Mouse (Mus musculus) hindbrain, embryonic 13.5 days (tissue): ENCODE results near the gene Abtb2. TPM values are rescaled to one million over a fixed set of nuclear protein-coding genes. Genes with fewer than 3 reads are reported as not detected.

ENCODE experiments used
- ATAC-seq: fragments of 200-750 bp; cut with Nextera tagmentation; 2 replicates; pipeline ENCODE4 v1.8.0; 2017; ENCODE audit warnings: moderate TSS enrichment; ENCODE audit not compliant: low FRiP score
- H3K27ac ChIP-seq: fragments of 300-500 bp; sonication (generic); 2 replicates; pipeline ENCODE4 v1.5.1; 2015; ENCODE audit warnings: inconsistent platforms, mild to moderate bottlenecking, moderate library complexity
- H3K27me3 ChIP-seq: fragments of 300-500 bp; sonication (generic); 2 replicates; pipeline ENCODE4 v1.6.1; 2015; ENCODE audit warnings: mild to moderate bottlenecking, inconsistent platforms
- H3K36me3 ChIP-seq: fragments of 300-500 bp; sonication (generic); 2 replicates; pipeline ENCODE4 v1.6.1; 2015; ENCODE audit warnings: mild to moderate bottlenecking, inconsistent platforms
- H3K4me1 ChIP-seq: fragments of 300-500 bp; sonication (generic); replicated peaks from 2 replicates; pipeline ENCODE4 v1.6.1; 2015; ENCODE audit warnings: inconsistent platforms
- H3K4me2 ChIP-seq: fragments of 300-500 bp; sonication (generic); 2 replicates; pipeline ENCODE4 v1.6.1; 2015; ENCODE audit warnings: inconsistent platforms, mild to moderate bottlenecking, moderate library complexity
- H3K4me3 ChIP-seq: fragments of 300-500 bp; sonication (generic); 2 replicates; pipeline ENCODE4 v1.5.1; 2015; ENCODE audit warnings: mild to moderate bottlenecking, inconsistent platforms
- H3K9ac ChIP-seq: fragments of 300-500 bp; sonication (generic); 2 replicates; pipeline ENCODE4 v1.6.1; 2015; ENCODE audit warnings: mild to moderate bottlenecking, inconsistent platforms
- H3K9me3 ChIP-seq: fragments of 300-500 bp; sonication (generic); 2 replicates; pipeline ENCODE4 v1.6.1; 2016; ENCODE audit warnings: inconsistent platforms
- WGBS: fragments of 180-500 bp; shearing (Covaris S2); methylation state at CpG from one replicate; pipeline ENCODE4 v1.1.7; 2015; 5-methylcytosine and 5-hydroxymethylcytosine counted together
- polyA plus RNA-seq: library from polyadenylated mRNA; unstranded; fragments of >200 nt; fragmentation: Nextera tagmentation; extraction: Ambion mirVana; gene quantifications from 2 replicates; pipeline ENCODE4 v1.2.1, GENCODE M21; 2015

The Abtb2 gene
- polyA plus RNA-seq, 1 experiment from 2014 or later = 10.9 TPM

DNA sequence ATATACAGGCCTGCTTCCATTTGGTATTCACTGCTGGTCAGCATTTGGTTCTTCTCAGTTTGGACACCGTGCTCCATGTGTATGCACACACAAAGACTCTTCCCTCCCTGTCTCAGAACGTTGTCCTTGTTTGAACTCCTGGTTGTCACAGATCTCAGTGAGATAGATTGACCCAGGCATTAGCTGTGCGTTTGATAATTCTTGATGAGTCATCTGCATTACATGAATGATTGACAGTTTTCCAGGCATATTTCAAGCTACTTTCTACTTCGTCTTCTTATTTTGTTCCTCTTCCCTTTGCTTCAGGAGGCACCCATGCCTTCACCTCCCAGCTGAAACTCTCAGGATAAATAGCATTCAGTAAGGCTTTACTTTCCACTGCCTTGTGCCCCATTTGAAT lies 107.5 kb downstream of the Abtb2 start:
- 89% methylated on average over 4 of the region's 4 CpGs for WGBS
- no peak overlapping the region for H3K4me3 ChIP-seq
- peaks cover 33% of the 10 kb centered on the region for H3K4me1 ChIP-seq
- H3K27me3 ChIP-seq = 0 out of 2 replicates have a peak, but pooled peaks cover 3% of the 10 kb centered on the region
- no peak overlapping the region for H3K9ac ChIP-seq
- H3K4me2 ChIP-seq = no peak overlapping the region
- H3K36me3 ChIP-seq = no peaks in the 10 kb centered on the region
- no peaks in the 10 kb centered on the region for H3K9me3 ChIP-seq
- ATAC-seq = no peak
- H3K27ac ChIP-seq = no peak overlapping the region

GRCm38 (mm10) chr2:103675391-103675790 lies 109.3 kb downstream of the Abtb2 start:
- 0 out of 2 replicates have a peak, but pooled peaks cover 3% of the 10 kb centered on the region for H3K27me3 ChIP-seq
- H3K36me3 ChIP-seq = no peaks in the 10 kb centered on the region
- peaks cover 15% of the 10 kb centered on the region for H3K4me1 ChIP-seq
- no peak overlapping the region for H3K27ac ChIP-seq
- H3K9me3 ChIP-seq = no peaks in the 10 kb centered on the region
- no peak overlapping the region for H3K4me2 ChIP-seq
- 95% methylated on average over 5 of the region's 5 CpGs for WGBS
- H3K9ac ChIP-seq = no peak overlapping the region
- H3K4me3 ChIP-seq = no peak overlapping the region
- no peak for ATAC-seq

- H3K9me3 ChIP-seq = no peaks in the 10 kb centered on the region
- 0 out of 2 replicates have a peak, but pooled peaks cover 3% of the 10 kb centered on the region for H3K27me3 ChIP-seq
- no peak overlapping the region for H3K4me3 ChIP-seq
- H3K27ac ChIP-seq = no peak overlapping the region
- no peak overlapping the region for H3K4me2 ChIP-seq
- peaks cover 14% of the 10 kb centered on the region for H3K4me1 ChIP-seq
- ATAC-seq = no peak
- no peak overlapping the region for H3K9ac ChIP-seq
- 71% methylated on average over 2 of the region's 2 CpGs for WGBS
- no peaks in the 10 kb centered on the region for H3K36me3 ChIP-seq
Observed at GRCm38 (mm10) chr2:103676808-103677207, 110.7 kb downstream of the Abtb2 start.

GRCm38 (mm10) chr2:103677614-103678369 lies 111.7 kb downstream of the Abtb2 start:
- Histone ChIP-seq H3K9ac (no peak overlapping the region), H3K27me3 (0 out of 2 replicates have a peak, but pooled peaks cover 3% of the 10 kb centered on the region), H3K36me3 (no peaks in the 10 kb centered on the region), H3K4me1 (peaks cover 22% of the 10 kb centered on the region), H3K9me3 (no peaks in the 10 kb centered on the region), H3K27ac (no peak overlapping the region), H3K4me3 (no peak overlapping the region), H3K4me2 (no peak overlapping the region)
- no peak for ATAC-seq
- WGBS = 75% methylated on average over 7 of the region's 7 CpGs

DNA sequence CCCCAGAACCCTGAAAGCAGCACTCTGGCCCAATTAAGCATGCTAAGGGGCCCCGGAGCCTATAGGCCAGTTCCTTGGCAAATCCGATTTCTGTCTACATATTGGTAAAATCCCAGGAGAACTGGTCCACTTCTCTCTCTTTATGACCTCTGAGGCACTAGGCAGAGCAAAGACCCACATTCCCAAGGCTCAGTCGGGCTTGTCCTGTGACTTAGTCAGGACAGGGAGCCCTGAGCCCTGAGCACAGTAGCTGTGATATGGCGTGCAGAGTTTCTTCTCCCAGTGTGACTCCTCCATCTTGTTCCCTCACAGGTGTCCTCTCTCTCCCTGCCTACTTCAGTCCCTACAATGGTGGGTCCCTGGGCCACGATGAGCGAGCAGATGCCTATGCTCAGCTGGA lies 112.3 kb downstream of the Abtb2 start:
- H3K4me3 ChIP-seq = no peak overlapping the region
- peaks cover 27% of the 10 kb centered on the region for H3K4me1 ChIP-seq
- no peak overlapping the region for H3K9ac ChIP-seq
- no peak overlapping the region for H3K27ac ChIP-seq
- H3K4me2 ChIP-seq = no peak overlapping the region
- no peaks in the 10 kb centered on the region for H3K36me3 ChIP-seq
- no peaks in the 10 kb centered on the region for H3K9me3 ChIP-seq
- 0 out of 2 replicates have a peak, but pooled peaks cover 3% of the 10 kb centered on the region for H3K27me3 ChIP-seq
- WGBS = 85% methylated on average over 6 of the region's 6 CpGs
- no peak for ATAC-seq

DNA sequence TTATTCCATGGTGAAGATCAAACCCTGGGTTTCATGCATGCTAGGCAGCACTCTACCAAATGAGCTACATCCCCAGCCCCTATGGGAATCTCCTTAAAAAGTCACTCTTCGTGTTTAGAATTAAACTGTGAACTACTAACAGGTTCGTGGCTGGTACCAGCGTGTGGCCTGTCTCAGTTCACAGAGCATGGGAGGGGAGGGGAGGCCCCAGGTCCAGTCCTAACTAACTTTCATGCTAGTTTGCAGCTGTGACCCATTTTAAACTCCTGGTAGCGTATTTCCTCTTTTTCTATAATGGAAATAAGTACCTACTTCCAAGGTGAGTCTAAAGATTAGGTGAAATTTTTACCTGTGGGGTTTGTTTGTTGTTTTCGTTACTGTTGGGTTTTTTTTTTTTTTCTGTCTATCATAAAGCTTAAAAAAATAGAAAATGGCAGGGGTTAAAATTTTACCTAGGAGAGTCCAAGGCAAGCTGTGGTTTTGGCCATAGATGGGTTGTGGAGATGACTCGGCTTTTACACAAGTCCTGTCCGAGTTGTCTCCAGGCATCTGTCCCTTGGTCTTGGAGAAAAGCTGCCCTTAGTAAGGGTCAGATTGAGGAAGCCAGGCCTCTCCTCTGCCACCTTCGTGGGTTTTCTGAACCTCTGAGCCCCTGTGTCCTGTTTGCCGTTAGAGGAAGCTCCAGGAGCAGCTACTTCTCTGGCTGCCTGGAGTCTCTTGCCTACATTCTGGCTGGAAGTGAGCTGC lies 114.4 kb downstream of the Abtb2 start:
- ATAC-seq = no peak
- H3K4me2 ChIP-seq = no peak overlapping the region
- H3K9ac ChIP-seq = no peak overlapping the region
- no peak overlapping the region for H3K27ac ChIP-seq
- H3K4me1 ChIP-seq = peaks cover 27% of the 10 kb centered on the region
- no peaks in the 10 kb centered on the region for H3K36me3 ChIP-seq
- 82% methylated on average over 9 of the region's 9 CpGs for WGBS
- H3K27me3 ChIP-seq = 0 out of 2 replicates have a peak, but pooled peaks cover 3% of the 10 kb centered on the region
- no peak overlapping the region for H3K4me3 ChIP-seq
- no peaks in the 10 kb centered on the region for H3K9me3 ChIP-seq

- Histone ChIP-seq H3K4me3 (no peak overlapping the region), H3K9ac (no peak overlapping the region), H3K4me2 (no peak overlapping the region), H3K9me3 (no peaks in the 10 kb centered on the region), H3K27ac (no peak overlapping the region), H3K27me3 (0 out of 2 replicates have a peak, but pooled peaks cover 3% of the 10 kb centered on the region), H3K4me1 (peaks cover 26% of the 10 kb centered on the region), H3K36me3 (no peaks in the 10 kb centered on the region)
- WGBS = 91% methylated on average over 5 of the region's 5 CpGs
- ATAC-seq = no peak
Observed at GRCm38 (mm10) chr2:103681149-103681548, 115.0 kb downstream of the Abtb2 start.

GRCm38 (mm10) chr2:103682261-103682722 lies 116.2 kb downstream of the Abtb2 start:
- Histone ChIP-seq H3K27ac (no peak overlapping the region), H3K9ac (no peak overlapping the region), H3K4me2 (no peak overlapping the region), H3K27me3 (0 out of 2 replicates have a peak, but pooled peaks cover 3% of the 10 kb centered on the region), H3K4me3 (no peak overlapping the region), H3K9me3 (no peaks in the 10 kb centered on the region), H3K4me1 (peaks cover 20% of the 10 kb centered on the region), H3K36me3 (no peaks in the 10 kb centered on the region)
- ATAC-seq = no peak
- 75% methylated on average over 9 of the region's 9 CpGs for WGBS

DNA sequence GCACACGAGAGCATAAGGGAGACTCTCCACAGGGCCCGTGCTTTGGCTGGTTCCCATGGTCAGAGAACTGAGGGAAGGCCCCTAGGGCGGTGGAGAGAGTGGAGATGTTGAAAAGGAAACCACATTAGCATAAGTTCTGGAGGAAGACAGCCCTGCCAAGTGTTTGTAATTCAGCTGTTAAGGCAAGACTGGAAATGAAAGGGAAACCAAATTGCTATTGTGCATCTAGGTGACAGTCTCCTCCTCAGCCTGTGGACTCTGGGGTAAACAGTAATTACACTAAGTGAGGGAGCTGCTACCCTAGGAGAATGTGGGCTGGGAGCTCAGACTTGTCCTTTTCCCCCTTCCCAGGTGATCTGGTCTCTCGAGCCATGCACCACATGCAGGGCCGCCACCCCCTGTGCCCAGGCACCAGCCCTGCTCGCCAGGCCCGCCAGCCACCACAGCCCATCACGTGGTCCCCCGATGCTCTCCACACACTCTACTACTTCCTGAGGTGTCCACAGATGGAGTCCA lies 116.9 kb downstream of the Abtb2 start:
- Histone ChIP-seq H3K4me3 (no peak overlapping the region), H3K4me2 (no peak overlapping the region), H3K9ac (no peak overlapping the region), H3K36me3 (no peaks in the 10 kb centered on the region), H3K9me3 (no peaks in the 10 kb centered on the region), H3K4me1 (peaks cover 18% of the 10 kb centered on the region), H3K27ac (no peak overlapping the region), H3K27me3 (0 out of 2 replicates have a peak, but pooled peaks cover 1% of the 10 kb centered on the region)
- whole genome bisulfite sequencing = 69% methylated on average over 9 of the region's 9 CpGs
- peak; percentile 65; the same call in 1 of the 2 replicates for ATAC-seq

- no peak overlapping the region for H3K4me3 ChIP-seq
- H3K27me3 ChIP-seq = no peaks in the 10 kb centered on the region
- no peak for ATAC-seq
- H3K9me3 ChIP-seq = no peaks in the 10 kb centered on the region
- H3K9ac ChIP-seq = no peak overlapping the region
- H3K27ac ChIP-seq = no peak overlapping the region
- peaks cover 18% of the 10 kb centered on the region for H3K4me1 ChIP-seq
- 91% methylated on average over 2 of the region's 2 CpGs for WGBS
- no peaks in the 10 kb centered on the region for H3K36me3 ChIP-seq
- H3K4me2 ChIP-seq = no peak overlapping the region
Observed at GRCm38 (mm10) chr2:103684431-103684830, 118.3 kb downstream of the Abtb2 start.

GRCm38 (mm10) chr2:103684926-103685577 lies 118.9 kb downstream of the Abtb2 start:
- Histone ChIP-seq H3K4me2 (no peak overlapping the region), H3K36me3 (no peaks in the 10 kb centered on the region)

DNA sequence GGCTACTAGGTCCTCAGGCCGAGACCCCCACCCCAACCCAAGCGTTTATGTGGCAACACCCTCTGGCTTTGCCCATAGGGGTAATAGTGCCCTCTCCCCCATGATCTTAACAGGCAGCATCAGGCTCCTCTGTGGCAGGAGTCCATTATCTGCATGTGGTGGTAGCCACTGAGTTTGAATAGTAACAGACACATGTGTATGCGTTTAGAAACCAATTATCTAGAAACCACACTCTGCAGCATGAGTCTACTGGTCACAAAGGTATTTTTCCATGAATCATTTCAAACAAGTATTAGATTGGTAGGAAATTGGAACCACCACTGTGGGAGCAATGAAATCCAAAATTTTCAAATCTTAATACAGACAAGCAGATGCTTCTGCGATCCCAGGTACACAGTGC lies 119.5 kb downstream of the Abtb2 start:
- Histone ChIP-seq H3K9ac (no peak overlapping the region), H3K4me1 (peaks cover 27% of the 10 kb centered on the region), H3K4me2 (no peak overlapping the region), H3K36me3 (no peaks in the 10 kb centered on the region), H3K9me3 (no peaks in the 10 kb centered on the region), H3K27me3 (no peaks in the 10 kb centered on the region), H3K4me3 (no peak overlapping the region), H3K27ac (no peak overlapping the region)
- no peak for ATAC-seq
- 85% methylated on average over 4 of the region's 4 CpGs for WGBS

More at GRCm38 (mm10) chr2:103684926-103685577, 118.9 kb downstream of the Abtb2 start:
- Histone ChIP-seq H3K27me3 (no peaks in the 10 kb centered on the region), H3K4me3 (no peak overlapping the region), H3K27ac (no peak overlapping the region), H3K4me1 (peaks cover 22% of the 10 kb centered on the region), H3K9ac (no peak overlapping the region), H3K9me3 (no peaks in the 10 kb centered on the region)
- no peak for ATAC-seq
- 67% methylated on average over 7 of the region's 7 CpGs for WGBS
